Mouse (Mus musculus) 3T3-L1 (cell line): Measurements from ENCODE around the gene Cela3b.

Source experiments
- DNase-seq: peaks from one replicate; pipeline ENCODE4 v3.0.0-alpha.2; 2015; ENCODE audit warnings: low read depth, low spot score

Gene Cela3b

GRCm38 (mm10) chr4:137430502-137430901, at the start of gene Cela3b:
Gene Cela3b, minus strand, starts transcription at chr4:137430540.
- DNase-seq: no peak

- no peak for DNase-seq
Measured at GRCm38 (mm10) chr4:137479757-137480156, 49.4 kb upstream of the Cela3b start.

DNA sequence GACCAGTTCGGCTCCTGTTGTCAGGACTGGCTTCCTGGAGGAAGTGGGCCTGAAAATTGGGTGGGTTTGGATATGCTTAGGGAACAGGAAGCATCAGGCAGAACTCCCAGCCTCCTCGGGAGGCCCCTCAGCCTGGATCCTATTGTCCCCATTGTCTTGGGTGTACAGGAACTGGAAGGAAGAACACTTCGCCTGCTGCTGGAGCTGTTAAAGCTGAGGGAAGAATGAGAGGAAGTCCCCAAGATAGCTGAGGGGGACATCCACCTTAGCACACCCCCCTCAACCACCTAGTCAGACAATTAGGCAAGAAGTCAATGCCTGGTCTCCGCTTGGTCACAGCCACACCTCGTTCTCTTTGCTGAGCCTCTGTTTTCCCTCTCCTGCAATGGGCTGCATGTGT, 48.0 kb upstream of the Cela3b start:
- DNase-seq: no peak

DNA sequence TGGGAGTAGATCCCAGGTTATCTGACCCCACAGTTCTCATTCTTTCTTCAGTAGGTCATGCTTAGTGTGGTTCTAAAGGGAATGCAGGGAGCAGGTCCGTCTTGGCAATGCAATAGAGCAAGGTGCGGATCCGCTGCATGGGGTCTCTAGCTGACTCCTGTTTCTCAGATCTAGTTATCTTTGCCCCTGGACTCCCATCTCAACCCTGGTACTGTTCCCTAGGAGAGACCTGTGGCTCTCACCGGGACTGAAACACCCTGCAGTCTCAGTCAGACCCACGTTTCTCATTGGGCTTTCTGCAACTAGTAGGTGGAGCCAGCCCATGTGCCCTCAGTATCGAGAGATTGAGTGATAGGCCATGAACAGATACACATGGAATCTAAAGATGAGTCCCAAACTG, 47.3 kb upstream of the Cela3b start:
- no peak for DNase-seq

- peak; percentile 73 for DNase-seq
Measured at GRCm38 (mm10) chr4:137476761-137477237, 46.5 kb upstream of the Cela3b start.

- DNase-seq: peak; percentile 91
Measured at GRCm38 (mm10) chr4:137476065-137476760, 45.9 kb upstream of the Cela3b start.

GRCm38 (mm10) chr4:137475271-137476050, 45.1 kb upstream of the Cela3b start:
- no peak for DNase-seq

DNA sequence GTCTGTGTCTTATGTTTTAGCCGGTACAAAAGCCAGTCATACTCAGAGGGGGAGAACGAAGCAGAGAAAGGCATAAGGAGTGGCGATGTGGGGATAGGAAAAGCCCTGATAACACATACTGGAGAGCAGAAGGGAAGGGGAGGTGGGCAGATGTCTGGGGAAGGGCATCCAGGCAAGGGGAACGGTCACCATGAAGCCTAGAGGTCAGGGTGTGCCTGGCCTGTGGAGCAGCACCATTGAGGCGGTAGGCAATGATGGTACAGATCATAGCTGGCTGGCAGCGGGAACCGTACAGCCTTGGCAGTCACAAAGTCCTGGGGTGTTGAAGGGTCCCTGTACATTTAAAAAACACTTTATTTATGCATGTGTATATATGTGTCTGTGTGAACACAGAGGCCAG, 44.4 kb upstream of the Cela3b start:
- DNase-seq: no peak

GRCm38 (mm10) chr4:137473701-137474388, 43.5 kb upstream of the Cela3b start:
- peak; percentile 86 for DNase-seq

DNA sequence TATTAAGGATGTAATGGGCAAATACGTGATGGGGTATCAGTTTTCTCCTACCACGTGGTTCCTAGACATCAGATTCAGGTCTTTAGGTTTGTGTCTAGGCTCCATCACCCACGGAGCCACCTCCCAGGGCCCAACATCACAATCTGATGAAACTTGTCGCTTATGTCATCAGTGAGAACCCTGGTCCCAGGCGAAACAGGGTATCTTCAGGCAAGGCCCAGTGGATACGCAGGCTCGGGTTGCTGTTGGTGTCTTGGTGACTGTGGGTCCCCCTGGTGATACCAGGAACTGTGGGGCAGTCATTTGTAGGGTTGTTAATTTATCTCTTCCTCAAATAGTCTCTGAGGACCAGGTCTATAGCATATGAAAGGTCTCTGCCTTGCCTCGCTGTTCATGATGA, 42.9 kb upstream of the Cela3b start:
- DNase-seq: no peak

DNA sequence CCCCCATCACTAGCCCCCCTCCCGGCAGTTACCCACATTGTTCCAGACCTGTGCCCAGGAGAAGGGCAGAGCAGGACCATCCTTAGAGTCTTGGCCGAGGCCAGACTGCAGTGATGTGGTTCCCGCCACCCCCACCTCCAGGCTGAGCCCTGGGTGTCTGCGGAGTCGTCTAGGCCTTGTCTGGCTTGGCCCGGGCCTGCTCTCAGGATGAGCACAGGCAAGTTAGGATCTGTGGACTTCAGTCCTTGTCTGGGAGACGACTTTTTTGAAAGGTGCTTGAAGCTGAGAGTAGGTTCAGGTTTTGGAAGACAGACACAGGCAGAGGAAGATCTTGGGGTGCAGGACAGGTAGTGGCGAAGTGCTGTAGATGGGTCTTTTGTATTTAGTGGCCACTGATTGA, 41.0 kb upstream of the Cela3b start:
- no peak for DNase-seq

DNA sequence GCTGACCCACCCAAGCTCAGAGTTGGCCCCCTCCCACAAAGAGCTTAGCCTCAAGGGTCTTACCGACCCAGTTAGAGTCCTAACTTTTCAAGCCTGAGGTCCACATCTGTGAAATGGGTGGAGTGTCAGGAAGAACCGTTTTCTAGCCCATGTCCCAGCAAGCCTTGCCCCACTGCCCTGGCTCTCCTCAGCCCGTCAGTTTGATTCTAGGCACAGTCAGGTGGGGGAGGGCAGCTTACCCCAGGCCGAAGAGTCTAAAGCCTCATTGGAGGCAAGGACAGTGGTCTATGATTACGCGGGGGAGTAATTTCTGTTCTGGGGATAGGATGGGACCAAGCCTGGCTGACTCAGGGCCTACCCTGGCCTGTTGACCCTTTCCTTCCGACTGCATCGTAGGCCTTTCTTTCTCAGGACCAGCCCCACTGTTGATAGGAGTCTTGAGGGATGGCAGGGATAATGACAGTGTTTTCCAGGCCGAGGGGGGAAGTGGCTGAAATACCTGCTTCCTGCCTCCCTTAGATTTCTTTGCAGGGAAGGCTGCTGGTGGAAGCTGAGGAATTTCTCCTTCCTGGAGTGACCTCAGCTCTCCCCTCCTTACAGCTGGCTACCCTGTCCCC, 40.5 kb upstream of the Cela3b start:
- DNase-seq: no peak

GRCm38 (mm10) chr4:137469845-137470692, 39.7 kb upstream of the Cela3b start:
- DNase-seq: peak; percentile 75

GRCm38 (mm10) chr4:137469081-137469844, 38.9 kb upstream of the Cela3b start:
- peak; percentile 78 for DNase-seq

DNA sequence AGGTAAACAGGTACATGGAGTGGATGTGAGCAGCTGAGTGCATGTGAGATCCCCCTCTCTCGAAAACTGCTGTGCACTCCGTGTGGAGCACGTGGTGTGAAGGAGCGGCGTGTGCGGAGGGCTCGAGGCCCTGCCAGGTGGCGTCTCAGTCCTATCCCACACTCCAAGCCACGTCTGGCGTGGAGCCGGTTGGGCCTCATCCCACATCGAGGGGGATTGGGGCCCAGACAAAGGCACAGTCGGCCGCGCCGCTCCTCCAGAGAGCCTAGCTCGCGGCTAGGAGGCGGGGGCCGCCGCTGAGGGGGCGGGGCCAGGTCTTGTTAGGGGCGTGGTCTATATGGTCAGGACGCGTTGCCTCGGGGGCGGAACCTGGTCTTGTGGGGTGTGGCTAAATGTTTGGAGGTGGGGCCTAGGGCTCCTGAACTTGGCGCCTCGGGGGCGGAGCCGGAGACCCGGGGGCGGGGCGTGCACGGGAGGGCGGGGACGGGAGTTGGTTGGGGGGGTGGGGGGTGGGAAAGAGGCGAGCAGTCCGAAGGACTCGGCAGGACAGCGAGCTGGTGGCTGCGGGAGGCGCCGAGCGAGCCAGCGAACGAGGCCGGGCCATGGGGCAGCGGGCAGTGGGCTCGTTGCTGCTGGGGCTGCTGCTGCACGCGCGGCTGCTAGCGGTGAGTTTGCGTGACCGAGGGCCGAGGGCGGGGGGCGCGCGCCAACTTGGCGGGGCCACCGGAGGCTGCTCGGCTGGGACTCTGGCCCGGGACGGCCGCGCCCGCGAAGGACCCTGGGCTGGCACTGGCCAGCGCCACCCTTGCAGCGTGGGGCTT, 38.1 kb upstream of the Cela3b start, which contains the start of gene Hspg2:
Gene Hspg2, plus strand, starts transcription at position 510 of the 821 bp plus-strand sequence.
- DNase-seq: peak; percentile 94

GRCm38 (mm10) chr4:137467525-137467924, 37.2 kb upstream of the Cela3b start:
- DNase-seq: no peak

GRCm38 (mm10) chr4:137466991-137467390, 36.7 kb upstream of the Cela3b start:
- DNase-seq: no peak

DNA sequence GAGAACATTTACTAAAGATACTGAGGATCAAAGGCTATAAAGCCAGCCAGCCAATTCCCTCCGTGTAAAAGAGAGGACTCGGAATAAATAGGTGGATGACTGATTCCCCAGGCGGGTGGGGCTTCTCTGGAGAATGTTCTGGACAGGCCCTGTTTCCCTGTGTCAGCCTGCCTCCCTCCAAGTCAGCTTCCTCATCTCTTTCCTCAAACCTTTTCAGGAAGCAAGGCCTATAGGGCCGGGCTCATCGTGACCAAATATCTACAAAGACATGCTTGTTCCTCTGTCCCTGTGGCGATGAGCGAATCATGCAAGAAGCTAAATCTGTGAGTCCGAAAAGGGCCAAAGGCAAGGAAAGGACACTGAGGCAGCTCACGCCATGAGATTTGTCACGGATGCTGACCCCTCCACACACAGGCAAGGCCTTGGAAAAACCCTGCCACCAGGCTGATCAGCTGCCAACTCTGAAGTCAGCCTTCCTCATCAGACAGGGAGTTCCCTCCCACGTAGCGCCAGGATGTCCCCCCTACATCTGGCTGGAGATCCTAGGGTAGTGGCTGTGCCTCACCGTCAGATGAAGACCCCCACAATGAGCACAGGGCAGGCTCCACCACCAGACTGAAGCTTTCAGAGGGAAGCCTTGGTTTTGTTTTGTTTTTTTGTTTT, 34.9 kb upstream of the Cela3b start:
- no peak for DNase-seq
